Mouse (Mus musculus) liver, postnatal 0 days (tissue): ENCODE results near the gene Nfe2l3.

Source experiments
- CTCF ChIP-seq: sonication (generic); IDR thresholded peaks from 2 replicates; pipeline ENCODE4 v1.5.1; 2016; ENCODE audit warnings: antibody characterized with exemption, low read depth
- EP300 ChIP-seq: IDR thresholded peaks from 2 replicates; pipeline ENCODE4 v1.6.1; 2016; ENCODE audit warnings: antibody characterized with exemption, low read depth, mild to moderate bottlenecking

- no peak for TF ChIP-seq EP300
- no peak for TF ChIP-seq CTCF
Observed at GRCm38 (mm10) chr6:51390505-51390904, 42.0 kb upstream of the Nfe2l3 start.
